Mouse (Mus musculus): ENCODE results near the gene Sox1. TPM values are rescaled to one million over a fixed set of nuclear protein-coding genes. Genes with fewer than 3 reads are reported as not detected.

Gene Sox1
- polyA plus RNA-seq, 1 experiment from 2014 or later: 2.2 TPM

GRCm38 (mm10) chr8:12383979-12384890 is 10.9 kb upstream of the Sox1 start:
- WGBS: under 1% methylated on average over 34 of the region's 34 CpGs
- Histone ChIP-seq H3K4me3 (peak overlapping the region; percentile 34), H3K9ac (peak overlapping the region; percentile 25; the same call in 1 of the 2 replicates), H3K36me3 (replicated peaks) (no peaks in the 10 kb centered on the region), H3K27me3 (replicated peaks) (peaks cover 79% of the 10 kb centered on the region), H3K9me3 (no peaks in the 10 kb centered on the region), H3K27ac (peak overlapping the region; percentile 63), H3K4me1 (peaks cover 26% of the 10 kb centered on the region), H3K4me2 (peak overlapping the region; percentile 58)
- peak; percentile 31; the same call in 1 of the 2 replicates for ATAC-seq (replicated peaks)

DNA sequence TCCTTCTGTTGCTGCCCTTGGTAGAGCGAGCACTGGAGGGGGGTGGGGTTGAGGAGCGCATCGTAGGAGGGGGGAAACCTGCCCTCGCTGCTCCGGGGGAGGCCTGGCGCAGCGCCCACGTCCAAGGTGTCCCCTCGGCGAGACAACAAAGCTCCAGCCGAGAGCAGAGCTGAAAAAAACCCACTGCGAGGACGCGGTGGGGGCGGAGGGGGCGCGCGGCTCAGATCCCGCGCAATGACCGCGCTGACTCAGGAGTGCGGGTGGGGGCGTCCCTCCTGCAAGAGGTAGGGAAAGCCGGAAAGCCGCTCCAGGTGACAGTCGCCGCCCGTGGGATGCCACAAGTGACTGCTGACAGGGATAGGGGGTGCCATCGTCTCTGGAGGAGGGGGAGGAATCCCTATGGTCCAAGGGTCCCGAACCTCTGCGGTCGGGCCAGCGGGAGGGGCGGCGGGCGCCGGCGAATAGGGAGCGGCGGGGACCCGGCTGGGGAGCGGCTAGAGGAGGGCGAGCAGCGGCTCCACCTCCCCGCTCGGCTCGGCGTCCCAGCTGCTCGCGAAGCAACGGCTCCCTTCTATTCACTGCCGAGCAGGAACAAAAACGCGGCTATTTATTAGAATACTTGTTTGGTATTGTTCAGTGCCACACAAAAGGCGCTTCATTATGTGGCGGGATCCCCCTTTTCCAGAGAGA is 10.0 kb upstream of the Sox1 start:
- Histone ChIP-seq H3K4me1 (peaks cover 27% of the 10 kb centered on the region), H3K4me3 (peak overlapping the region; percentile 34), H3K9me3 (no peaks in the 10 kb centered on the region), H3K4me2 (peak overlapping the region; percentile 58), H3K27me3 (replicated peaks) (peaks cover 71% of the 10 kb centered on the region), H3K9ac (peak overlapping the region; percentile 25), H3K36me3 (replicated peaks) (no peaks in the 10 kb centered on the region), H3K27ac (peak overlapping the region; percentile 63)
- peak; percentile 53 for ATAC-seq (replicated peaks)
- under 1% methylated on average over 57 of the region's 57 CpGs for WGBS

GRCm38 (mm10) chr8:12385686-12386488 is 9.2 kb upstream of the Sox1 start:
- peak overlapping the region; percentile 63 for H3K27ac ChIP-seq
- H3K36me3 ChIP-seq (replicated peaks): no peaks in the 10 kb centered on the region
- WGBS: under 1% methylated on average over 74 of the region's 74 CpGs
- peaks cover 63% of the 10 kb centered on the region for H3K27me3 ChIP-seq (replicated peaks)
- peak overlapping the region; percentile 58 for H3K4me2 ChIP-seq
- peak overlapping the region; percentile 34 for H3K4me3 ChIP-seq
- peaks cover 32% of the 10 kb centered on the region for H3K4me1 ChIP-seq
- H3K9ac ChIP-seq: peak overlapping the region; percentile 25; the same call in 1 of the 2 replicates
- ATAC-seq (replicated peaks): peak; percentile 55
- H3K9me3 ChIP-seq: no peaks in the 10 kb centered on the region

DNA sequence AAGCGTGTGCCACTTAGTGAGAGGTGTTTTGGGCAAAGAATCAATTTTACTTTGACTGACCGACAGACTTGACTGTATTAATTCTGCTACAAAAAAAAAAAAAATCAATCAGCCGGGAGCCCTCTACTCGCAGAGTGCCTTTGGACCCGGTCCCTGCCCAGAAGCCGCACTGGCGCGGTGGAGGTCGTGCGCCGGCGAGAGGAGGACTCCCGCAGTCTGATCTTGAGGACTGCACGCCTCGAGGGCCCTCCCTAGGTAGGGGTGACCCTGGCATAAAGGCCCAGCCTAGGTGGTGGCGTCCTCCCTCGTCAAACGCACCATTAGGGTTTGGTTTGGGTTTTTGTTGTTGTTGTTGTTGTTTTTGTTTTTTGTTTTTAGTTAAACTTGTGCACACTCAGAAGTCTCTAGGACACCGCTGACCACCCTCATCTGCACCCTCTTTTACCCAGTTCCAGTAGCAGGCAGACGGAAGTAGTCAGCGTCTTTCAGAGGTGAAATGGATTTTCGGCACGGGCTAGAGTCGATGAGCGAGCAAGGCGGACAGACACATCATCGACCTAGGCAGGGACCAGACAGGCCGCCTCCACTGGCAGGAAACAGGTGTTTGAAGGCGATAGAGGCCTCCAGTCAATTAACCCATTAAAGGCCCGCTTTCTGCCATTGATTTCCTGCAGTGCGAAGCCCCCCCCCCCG is 8.4 kb upstream of the Sox1 start:
- Histone ChIP-seq H3K36me3 (replicated peaks) (no peaks in the 10 kb centered on the region), H3K27ac (peak overlapping the region; percentile 63), H3K4me1 (peaks cover 37% of the 10 kb centered on the region), H3K9me3 (no peaks in the 10 kb centered on the region), H3K4me3 (peak overlapping the region; percentile 34), H3K4me2 (peak overlapping the region; percentile 58), H3K27me3 (replicated peaks) (peaks cover 59% of the 10 kb centered on the region), H3K9ac (no peak overlapping the region)
- 3% methylated on average over 32 of the region's 32 CpGs for WGBS
- no peak for ATAC-seq (replicated peaks)

DNA sequence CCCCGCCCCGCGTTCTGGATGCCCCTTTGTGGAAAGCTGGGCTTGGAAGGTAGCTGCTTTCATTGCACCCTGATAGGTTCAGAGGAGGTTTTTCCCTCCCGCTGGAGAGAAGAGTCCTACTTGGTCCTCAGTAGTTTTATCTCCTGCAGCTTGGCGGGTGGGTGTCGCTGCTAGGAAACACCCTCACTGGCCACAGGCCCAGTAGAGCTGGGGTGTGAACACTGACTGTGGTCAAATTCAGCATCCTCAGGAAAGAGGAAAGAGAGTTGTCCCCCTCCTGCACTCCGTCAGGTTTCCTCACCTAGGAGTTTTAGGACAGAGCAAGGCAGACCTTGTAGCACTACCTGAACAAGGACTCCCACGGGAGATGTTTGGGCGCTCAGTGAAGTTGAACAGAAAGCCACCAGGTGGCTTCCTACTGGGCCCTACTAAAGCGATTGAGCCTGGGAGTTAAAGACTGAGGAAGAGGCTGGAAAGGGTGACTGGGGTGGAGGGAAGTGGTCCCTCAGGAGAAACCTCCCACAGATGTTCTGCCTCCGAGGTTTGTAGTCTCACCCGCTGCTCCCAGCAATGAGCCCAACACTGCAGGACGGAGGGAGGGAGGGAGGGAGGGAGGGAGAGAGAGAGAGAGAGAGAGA is 7.8 kb upstream of the Sox1 start:
- Histone ChIP-seq H3K9me3 (no peaks in the 10 kb centered on the region), H3K27ac (peak overlapping the region; percentile 13; the same call in 1 of the 2 replicates), H3K4me2 (peak overlapping the region; percentile 58), H3K36me3 (replicated peaks) (no peaks in the 10 kb centered on the region), H3K4me1 (peaks cover 39% of the 10 kb centered on the region), H3K9ac (no peak overlapping the region), H3K27me3 (replicated peaks) (peaks cover 59% of the 10 kb centered on the region), H3K4me3 (peak overlapping the region; percentile 34; the same call in 1 of the 2 replicates)
- WGBS: 7% methylated on average over 13 of the region's 13 CpGs
- no peak for ATAC-seq (replicated peaks)

- Histone ChIP-seq H3K9me3 (no peaks in the 10 kb centered on the region), H3K27ac (0 out of 2 replicates have a peak overlapping the region, but pooled peaks have one; percentile 22), H3K9ac (no peak overlapping the region), H3K4me1 (peaks cover 39% of the 10 kb centered on the region), H3K36me3 (replicated peaks) (no peaks in the 10 kb centered on the region), H3K4me3 (no peak overlapping the region), H3K27me3 (replicated peaks) (peaks cover 59% of the 10 kb centered on the region), H3K4me2 (peak overlapping the region; percentile 12)
- 17% methylated on average over 4 of the region's 4 CpGs for WGBS
- no peak for ATAC-seq (replicated peaks)
Observed at GRCm38 (mm10) chr8:12387901-12388300, 7.2 kb upstream of the Sox1 start.

- no peaks in the 10 kb centered on the region for H3K9me3 ChIP-seq
- peak overlapping the region; percentile 12; the same call in 1 of the 2 replicates for H3K4me2 ChIP-seq
- H3K27ac ChIP-seq: peak overlapping the region; percentile 39
- no peak for ATAC-seq (replicated peaks)
- WGBS: 22% methylated on average over 10 of the region's 10 CpGs
- H3K36me3 ChIP-seq (replicated peaks): no peaks in the 10 kb centered on the region
- peaks cover 62% of the 10 kb centered on the region for H3K27me3 ChIP-seq (replicated peaks)
- no peak overlapping the region for H3K4me3 ChIP-seq
- peaks cover 39% of the 10 kb centered on the region for H3K4me1 ChIP-seq
- no peak overlapping the region for H3K9ac ChIP-seq
Observed at GRCm38 (mm10) chr8:12388390-12389115, 6.5 kb upstream of the Sox1 start.

GRCm38 (mm10) chr8:12389116-12389471 is 6.0 kb upstream of the Sox1 start:
- ATAC-seq (replicated peaks): no peak
- no peak overlapping the region for H3K4me3 ChIP-seq
- peaks cover 61% of the 10 kb centered on the region for H3K27me3 ChIP-seq (replicated peaks)
- no peaks in the 10 kb centered on the region for H3K36me3 ChIP-seq (replicated peaks)
- 7% methylated on average over 5 of the region's 5 CpGs for WGBS
- H3K27ac ChIP-seq: no peak overlapping the region; the same call in 1 of the 2 replicates
- no peak overlapping the region for H3K9ac ChIP-seq
- peak overlapping the region; percentile 5; the same call in 1 of the 2 replicates for H3K4me2 ChIP-seq
- no peaks in the 10 kb centered on the region for H3K9me3 ChIP-seq
- peaks cover 34% of the 10 kb centered on the region for H3K4me1 ChIP-seq

GRCm38 (mm10) chr8:12389801-12390639 is 5.1 kb upstream of the Sox1 start:
- H3K27ac ChIP-seq: peak overlapping the region; percentile 45; the same call in 1 of the 2 replicates
- H3K4me3 ChIP-seq: peak overlapping the region; percentile 6
- ATAC-seq (replicated peaks): no peak
- 5% methylated on average over 29 of the region's 29 CpGs for WGBS
- no peak overlapping the region for H3K9ac ChIP-seq
- peaks cover 53% of the 10 kb centered on the region for H3K27me3 ChIP-seq (replicated peaks)
- H3K36me3 ChIP-seq (replicated peaks): no peaks in the 10 kb centered on the region
- peaks cover 29% of the 10 kb centered on the region for H3K4me1 ChIP-seq
- H3K4me2 ChIP-seq: peak overlapping the region; percentile 31
- no peaks in the 10 kb centered on the region for H3K9me3 ChIP-seq

All from midbrain, embryonic 15.5 days (tissue).